Mouse (Mus musculus) MEL (cell line): ENCODE results near the gene Slc25a24.

ENCODE experiments used
- CTCF ChIP-seq, 3 experiments: IDR thresholded peaks in 2 of 3; conservative IDR thresholded peaks in 1 of 3; 2 replicates each; pipeline ENCODE4 v1.5.1; 2011 to 2012; ENCODE audit warnings: low read length in 3 of 3, low read depth in 2 of 3, mild to moderate bottlenecking in 2 of 3, improper control_type of control experiment in 1 of 3, inconsistent platforms in 1 of 3, mixed read lengths in 1 of 3, moderate library complexity in 1 of 3; ENCODE audit not compliant: control insufficient read depth in 1 of 3, insufficient read depth in 1 of 3, poor library complexity in 1 of 3, severe bottlenecking in 1 of 3
- E2F4 ChIP-seq: IDR thresholded peaks from 2 replicates; pipeline ENCODE4 v1.6.1; 2011; ENCODE audit warnings: low read depth, low read length, improper control_type of control experiment, borderline replicate concordance
- EP300 ChIP-seq, 2 experiments: IDR thresholded peaks; 2 replicates each; pipeline ENCODE4 v1.6.1; 2011; ENCODE audit warnings: improper control_type of control experiment in 2 of 2, low read length in 2 of 2, low read depth in 1 of 2, mild to moderate bottlenecking in 1 of 2
- KAT2A ChIP-seq: conservative IDR thresholded peaks from 2 replicates; pipeline ENCODE4 v1.6.1; 2012; ENCODE audit warnings: low read depth, low read length, improper control_type of control experiment, inconsistent platforms
- MYB ChIP-seq: IDR thresholded peaks from 2 replicates; pipeline ENCODE4 v1.6.1; 2011; ENCODE audit warnings: mild to moderate bottlenecking, low read depth, low read length, improper control_type of control experiment
- POLR2A ChIP-seq, 2 experiments: IDR thresholded peaks; 2 replicates each; pipeline ENCODE4 v1.6.1; 2011 to 2012; ENCODE audit warnings: low read length in 2 of 2, mild to moderate bottlenecking in 2 of 2, control low read depth in 1 of 2, improper control_type of control experiment in 1 of 2, low read depth in 1 of 2, moderate library complexity in 1 of 2; ENCODE audit not compliant: control insufficient read depth in 1 of 2, insufficient read depth in 1 of 2, poor library complexity in 1 of 2
- POLR2AphosphoS5 ChIP-seq: IDR thresholded peaks from 2 replicates; pipeline ENCODE4 v1.6.1; 2012; ENCODE audit warnings: low read depth, borderline replicate concordance, mild to moderate bottlenecking, inconsistent platforms, low read length, moderate library complexity, mixed read lengths
- TBP ChIP-seq: IDR thresholded peaks from 2 replicates; pipeline ENCODE4 v1.8.0; 2011; ENCODE audit warnings: low read depth, low read length, improper control_type of control experiment
- UBTF ChIP-seq: IDR thresholded peaks from 2 replicates; pipeline ENCODE4 v1.6.1; 2012; ENCODE audit warnings: low read depth, mild to moderate bottlenecking, inconsistent platforms, low read length, improper control_type of control experiment, moderate library complexity, borderline replicate concordance; ENCODE audit not compliant: insufficient read depth
- ZC3H11A ChIP-seq: IDR thresholded peaks from 2 replicates; pipeline ENCODE4 v1.6.1; 2012; ENCODE audit warnings: low read depth, mild to moderate bottlenecking, inconsistent platforms, low read length, improper control_type of control experiment
- ZNF384 ChIP-seq: IDR thresholded peaks from 2 replicates; pipeline ENCODE4 v1.6.1; 2012; ENCODE audit warnings: low read depth, mild to moderate bottlenecking, inconsistent platforms, low read length, improper control_type of control experiment

DNA sequence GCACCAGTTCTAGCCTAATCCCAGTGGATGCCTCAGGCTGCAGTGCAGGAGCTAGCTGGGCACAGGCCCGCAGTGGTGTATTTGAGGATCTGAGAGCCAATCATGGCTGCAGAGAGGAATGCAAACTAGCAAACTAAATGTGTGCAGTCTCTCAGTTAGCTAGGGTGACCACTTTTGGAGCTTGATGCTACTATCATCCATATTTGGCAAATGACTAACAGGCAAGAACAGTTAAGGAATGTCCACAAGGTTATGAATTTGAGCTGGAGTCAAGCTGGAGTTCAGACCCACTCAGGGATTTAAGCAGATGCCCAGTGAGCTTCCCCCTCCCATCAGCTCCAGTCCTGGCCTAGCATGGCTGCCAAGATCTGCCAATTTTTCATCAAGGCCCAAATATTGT lies 41.7 kb downstream of the Slc25a24 start:
- TF ChIP-seq ZC3H11A (no peak), MYB (no peak), POLR2AphosphoS5 (no peak), KAT2A (no peak), POLR2A (IDR thresholded peaks at IDR 0.05; ENCODE audit: control insufficient read depth in 1 of 2, insufficient read depth in 1 of 2, low read depth in 1 of 2, low read length in 2 of 2, poor library complexity in 1 of 2) (no peak), EP300 (IDR thresholded peaks at IDR 0.05; ENCODE audit: low read depth in 1 of 2, low read length in 2 of 2) (no peak), CTCF (IDR thresholded peaks at IDR 0.05 in 2 of 3, conservative IDR thresholded peaks at IDR 0.05 in 1 of 3; ENCODE audit: control insufficient read depth in 1 of 3, insufficient read depth in 1 of 3, low read depth in 2 of 3, low read length in 3 of 3, poor library complexity in 1 of 3, severe bottlenecking in 1 of 3) (no peak), UBTF (no peak), ZNF384 (no peak), TBP (no peak), E2F4 (no peak)
